Mouse (Mus musculus) cortical plate, adult 2 months (tissue): ENCODE measurements around the gene Ildr2.

Experiments used
- CTCF ChIP-seq: fragments of 200-500 bp; IDR thresholded peaks from 2 replicates; pipeline ENCODE4 v1.5.1; 2011; ENCODE audit warnings: mild to moderate bottlenecking, control low read depth, low read length; ENCODE audit not compliant: insufficient read depth; ENCODE audit errors: extremely low read depth
- POLR2A ChIP-seq: fragments of 200-500 bp; IDR thresholded peaks from 2 replicates; pipeline ENCODE4 v1.6.1; 2011; ENCODE audit warnings: mild to moderate bottlenecking, low read length, control low read depth; ENCODE audit not compliant: insufficient read depth; ENCODE audit errors: extremely low read depth

- TF ChIP-seq CTCF (no peak), POLR2A (no peak)
These were observed 28.8 kb downstream of the Ildr2 start for GRCm38 (mm10) chr1:166282597-166283210.
